Mouse (Mus musculus) urinary bladder, postnatal 25 days (tissue): ENCODE data around the gene Hist1h2ac.
"Not testable (repeated sequence)": the region's sequence is repeated elsewhere in the genome, so short reads cannot be mapped to it uniquely, and the experiment has no call there.

Experiments used
- DNase-seq: peaks from one replicate; pipeline ENCODE4 v3.0.0; 2022; ENCODE audit warnings: low spot score

Hist1h2ac gene

GRCm38 (mm10) chr13:23683755-23684281, at the start of gene Hist1h2ac, which contains the start of gene Hist1h2bc:
Hist1h2ac (minus strand) TSS chr13:23683948.
Hist1h2bc (plus strand) TSS chr13:23684199.
- peak; percentile 45 for DNase-seq

GRCm38 (mm10) chr13:23732156-23732804, 48.5 kb upstream of the Hist1h2ac start:
- DNase-seq, result no peak

- no peak for DNase-seq
These were observed 46.7 kb upstream of the Hist1h2ac start for GRCm38 (mm10) chr13:23730479-23730878.

- no peak for DNase-seq
These were observed 46.0 kb upstream of the Hist1h2ac start for GRCm38 (mm10) chr13:23729706-23730105.

- no peak for DNase-seq
These were observed 45.4 kb upstream of the Hist1h2ac start for GRCm38 (mm10) chr13:23729192-23729525.

- DNase-seq, result no peak
These were observed 44.9 kb upstream of the Hist1h2ac start for GRCm38 (mm10) chr13:23728472-23729191.

GRCm38 (mm10) chr13:23725213-23725612, 41.5 kb upstream of the Hist1h2ac start:
- no peak for DNase-seq

GRCm38 (mm10) chr13:23724239-23724638, 40.5 kb upstream of the Hist1h2ac start:
- no peak for DNase-seq

- not testable (repeated sequence) for DNase-seq
These were observed 34.0 kb upstream of the Hist1h2ac start for GRCm38 (mm10) chr13:23717593-23718245.

GRCm38 (mm10) chr13:23717176-23717575, 33.4 kb upstream of the Hist1h2ac start:
- no peak for DNase-seq

GRCm38 (mm10) chr13:23716261-23717042, 32.7 kb upstream of the Hist1h2ac start:
- no peak for DNase-seq

GRCm38 (mm10) chr13:23710374-23711089, 26.8 kb upstream of the Hist1h2ac start, which contains the start of gene Hfe:
Hfe (minus strand) TSS chr13:23710854.
- peak; percentile 21 for DNase-seq

- DNase-seq, result no peak
These were observed 26.1 kb upstream of the Hist1h2ac start for GRCm38 (mm10) chr13:23709714-23710373.

GRCm38 (mm10) chr13:23708654-23709053, 24.9 kb upstream of the Hist1h2ac start:
- DNase-seq, result no peak

- DNase-seq, result no peak
These were observed 24.3 kb upstream of the Hist1h2ac start for GRCm38 (mm10) chr13:23708041-23708440.

- DNase-seq, result no peak
These were observed 23.0 kb upstream of the Hist1h2ac start for GRCm38 (mm10) chr13:23706771-23707170.

GRCm38 (mm10) chr13:23705751-23706356, 22.1 kb upstream of the Hist1h2ac start:
- DNase-seq, result no peak

- DNase-seq, result not testable (repeated sequence)
These were observed 19.1 kb upstream of the Hist1h2ac start for GRCm38 (mm10) chr13:23702801-23703200.

GRCm38 (mm10) chr13:23702220-23702619, 18.5 kb upstream of the Hist1h2ac start:
- no peak for DNase-seq
